Mouse (Mus musculus) embryonic facial prominence, embryonic 12.5 days (tissue): Measurements from ENCODE around the gene Cgas. TPM values are rescaled to one million over a fixed set of nuclear protein-coding genes. Genes with fewer than 3 reads are reported as not detected.
A peak's percentile ranks its signal among the peaks of the same experiment; 100 is the strongest.

Source experiments
- ATAC-seq: fragments of 200-750 bp; cut with Nextera tagmentation; 2 replicates; pipeline ENCODE4 v1.8.0; 2017; ENCODE audit not compliant: insufficient number of reproducible peaks, insufficient read depth, low FRiP score, low TSS enrichment
- H3K27ac ChIP-seq: fragments of 300-500 bp; sonication (generic); 2 replicates; pipeline ENCODE4 v1.5.1; 2016; ENCODE audit warnings: mild to moderate bottlenecking
- H3K27me3 ChIP-seq: fragments of 300-500 bp; sonication (generic); 2 replicates; pipeline ENCODE4 v1.6.1; 2016; ENCODE audit warnings: mild to moderate bottlenecking, moderate library complexity
- H3K36me3 ChIP-seq: fragments of 300-500 bp; sonication (generic); 2 replicates; pipeline ENCODE4 v1.6.1; 2016; ENCODE audit warnings: mild to moderate bottlenecking
- H3K4me1 ChIP-seq: fragments of 300-500 bp; sonication (generic); 2 replicates; pipeline ENCODE4 v1.6.1; 2016
- H3K4me2 ChIP-seq: fragments of 300-500 bp; sonication (generic); replicated peaks from 2 replicates; pipeline ENCODE4 v1.6.1; 2016; ENCODE audit warnings: mild to moderate bottlenecking, moderate library complexity
- H3K4me3 ChIP-seq: fragments of 300-500 bp; sonication (generic); 2 replicates; pipeline ENCODE4 v1.5.1; 2016; ENCODE audit warnings: mild to moderate bottlenecking
- H3K9ac ChIP-seq: fragments of 300-500 bp; sonication (generic); 2 replicates; pipeline ENCODE4 v1.6.1; 2016; ENCODE audit warnings: mild to moderate bottlenecking, moderate library complexity
- H3K9me3 ChIP-seq: fragments of 300-500 bp; sonication (generic); 2 replicates; pipeline ENCODE4 v1.6.1; 2016; ENCODE audit warnings: mild to moderate bottlenecking, moderate library complexity
- WGBS: fragments of 180-500 bp; shearing (Covaris S2); methylation state at CpG from one replicate; pipeline ENCODE4 v1.1.7; 2016; 5-methylcytosine and 5-hydroxymethylcytosine counted together
- polyA plus RNA-seq: library from polyadenylated mRNA; unstranded; fragments of >200 nt; fragmentation: Nextera tagmentation; extraction: Ambion mirVana; gene quantifications from 2 replicates; pipeline ENCODE4 v1.2.1, GENCODE M21; 2016

Gene Cgas
- polyA plus RNA-seq, 1 experiment from 2014 or later, result 2.1 TPM

DNA sequence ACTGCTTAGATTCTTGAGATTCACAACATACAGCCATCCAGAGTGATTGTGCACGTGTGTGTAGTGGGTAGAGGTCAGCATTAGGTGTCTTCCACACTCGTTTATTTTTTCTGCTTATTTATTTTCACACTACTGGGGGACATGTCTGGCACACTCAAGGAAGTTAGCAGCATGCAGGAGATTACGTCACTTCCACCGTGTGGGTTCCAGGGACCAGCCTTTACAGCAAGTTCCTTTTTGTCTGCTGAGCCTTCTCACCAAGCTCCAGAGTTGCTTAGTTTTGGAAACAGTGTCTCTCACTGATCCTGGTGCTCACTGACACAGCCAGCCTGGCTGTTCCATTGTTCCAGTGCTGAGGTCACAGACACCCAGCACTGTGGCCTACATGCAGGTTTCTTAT is 8.3 kb upstream of the Cgas start:
- Histone ChIP-seq H3K9ac (no peak overlapping the region), H3K9me3 (no peaks in the 10 kb centered on the region), H3K4me3 (no peak overlapping the region), H3K36me3 (peaks cover 30% of the 10 kb centered on the region), H3K4me2 (no peak overlapping the region), H3K4me1 (0 out of 2 replicates have a peak, but pooled peaks cover 6% of the 10 kb centered on the region), H3K27ac (no peak overlapping the region), H3K27me3 (peaks cover 2% of the 10 kb centered on the region; the same call in 1 of the 2 replicates)
- WGBS, result 81% methylated on average over 4 of the region's 4 CpGs
- no peak for ATAC-seq

DNA sequence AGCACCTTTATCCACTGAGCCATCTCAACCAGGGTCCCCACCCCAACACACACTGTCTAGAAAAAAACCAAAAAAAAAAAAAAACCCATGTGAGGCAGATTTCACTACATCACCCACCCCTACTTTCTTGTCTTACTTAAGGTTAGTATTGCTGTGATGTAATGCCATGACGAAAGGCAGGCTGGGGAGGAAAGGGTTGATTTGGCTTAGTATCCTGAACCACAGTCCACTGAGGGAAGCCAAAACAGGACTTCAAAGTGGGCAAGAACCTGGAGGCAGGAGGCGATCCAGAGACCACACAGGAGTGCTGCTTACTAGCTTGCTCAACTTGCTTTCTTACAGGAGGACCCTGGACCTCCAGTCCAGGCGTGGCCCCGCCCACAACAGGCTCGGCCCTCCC is 7.4 kb upstream of the Cgas start:
- no peak for ATAC-seq
- Histone ChIP-seq H3K36me3 (peaks cover 30% of the 10 kb centered on the region), H3K4me2 (no peak overlapping the region), H3K27ac (no peak overlapping the region), H3K27me3 (peaks cover 7% of the 10 kb centered on the region), H3K4me1 (0 out of 2 replicates have a peak, but pooled peaks cover 6% of the 10 kb centered on the region), H3K9ac (no peak overlapping the region), H3K4me3 (no peak overlapping the region), H3K9me3 (no peaks in the 10 kb centered on the region)
- WGBS, result 72% methylated on average over 5 of the region's 5 CpGs

DNA sequence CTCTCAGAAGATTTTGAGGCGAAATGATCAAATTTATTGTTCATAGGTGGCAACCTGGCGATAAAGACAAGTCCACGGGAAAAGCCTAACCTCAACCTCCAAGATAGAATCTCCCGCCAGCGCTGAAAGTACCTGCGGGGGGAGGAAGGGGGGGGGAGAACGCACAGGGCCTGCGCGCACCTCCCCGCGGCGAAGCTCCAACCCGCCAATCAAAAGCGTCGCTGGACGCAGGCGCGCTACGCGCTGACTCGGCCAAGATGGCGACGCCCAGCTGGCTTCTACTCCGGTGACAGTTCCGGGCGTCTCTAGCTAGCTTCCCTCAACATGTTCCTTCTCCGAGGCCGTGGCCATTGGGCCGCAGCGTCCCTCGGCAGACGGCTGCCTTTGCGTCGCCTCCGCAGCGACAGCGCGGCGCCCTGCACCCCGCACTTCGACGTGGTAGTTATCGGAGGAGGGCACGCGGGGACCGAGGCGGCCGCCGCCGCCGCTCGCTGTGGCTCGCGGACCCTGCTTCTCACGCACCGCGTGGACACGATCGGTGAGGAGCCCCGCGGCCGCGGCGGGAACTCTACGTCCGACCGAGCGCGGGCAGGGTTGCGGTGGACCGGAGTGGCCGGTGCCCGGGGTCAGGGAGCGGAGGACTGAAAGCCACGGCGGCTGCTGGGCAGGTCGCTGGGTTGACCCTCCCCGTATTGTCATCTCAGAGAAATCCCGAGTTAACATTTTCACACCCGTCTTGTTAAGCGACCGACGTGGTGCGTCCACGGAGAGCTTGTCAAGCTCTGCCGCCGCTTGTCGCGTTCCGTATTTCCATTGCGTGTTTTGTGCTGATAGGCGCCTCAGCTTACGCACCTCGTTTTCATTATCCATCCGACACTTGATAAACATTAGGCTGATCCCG is 5.2 kb upstream of the Cgas start, which contains the start of the genes Mto1 and Gm17324:
TSS of gene Mto1 (plus strand) at position 236 of the 901 bp plus-strand sequence.
TSS of gene Gm17324 (minus strand) at position 814 of the 901 bp plus-strand sequence.
- WGBS, result under 1% methylated on average over 96 of the region's 96 CpGs
- H3K4me2 ChIP-seq, result peak within 1 kb of the TSS; percentile 64
- H3K4me3 ChIP-seq, result peak within 1 kb of the TSS; percentile 99
- H3K4me1 ChIP-seq, result 0 out of 2 replicates have a peak, but pooled peaks cover 6% of the 10 kb centered on the region
- H3K27me3 ChIP-seq, result peaks cover 25% of the 10 kb centered on the region
- no peaks in the 10 kb centered on the region for H3K9me3 ChIP-seq
- ATAC-seq, result peak; percentile 79
- H3K9ac ChIP-seq, result peak within 1 kb of the TSS; percentile 92
- H3K36me3 ChIP-seq, result peaks cover 15% of the 10 kb centered on the region
- H3K27ac ChIP-seq, result peak within 1 kb of the TSS; percentile 87

DNA sequence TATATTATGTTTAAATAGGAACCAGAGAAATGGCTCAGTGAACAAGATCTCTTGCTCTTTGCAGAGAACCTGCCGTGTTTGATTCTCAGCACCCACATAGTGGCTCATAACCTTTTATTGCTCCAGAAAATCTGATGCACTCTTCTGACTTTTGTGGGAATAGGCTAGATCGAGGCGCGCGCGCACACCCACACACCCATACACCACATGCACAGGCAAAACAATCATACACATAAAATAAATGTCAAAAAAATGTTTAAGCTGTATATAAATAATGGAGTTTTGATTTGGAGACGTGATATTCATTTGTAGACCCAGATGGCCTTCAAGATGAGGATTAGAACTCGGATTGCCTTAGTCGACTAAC is 4.6 kb upstream of the Cgas start:
- peak overlapping the region; percentile 64 for H3K4me2 ChIP-seq
- 31% methylated on average over 9 of the region's 9 CpGs for WGBS
- ATAC-seq, result 0 out of 2 replicates have a peak, but pooled peaks have one; percentile 42
- peaks cover 9% of the 10 kb centered on the region for H3K36me3 ChIP-seq
- no peak overlapping the region for H3K27ac ChIP-seq
- H3K9me3 ChIP-seq, result no peaks in the 10 kb centered on the region
- peaks cover 32% of the 10 kb centered on the region for H3K27me3 ChIP-seq
- peaks cover 6% of the 10 kb centered on the region; the same call in 1 of the 2 replicates for H3K4me1 ChIP-seq
- H3K9ac ChIP-seq, result peak overlapping the region; percentile 92; the same call in 1 of the 2 replicates
- peak overlapping the region; percentile 99 for H3K4me3 ChIP-seq

DNA sequence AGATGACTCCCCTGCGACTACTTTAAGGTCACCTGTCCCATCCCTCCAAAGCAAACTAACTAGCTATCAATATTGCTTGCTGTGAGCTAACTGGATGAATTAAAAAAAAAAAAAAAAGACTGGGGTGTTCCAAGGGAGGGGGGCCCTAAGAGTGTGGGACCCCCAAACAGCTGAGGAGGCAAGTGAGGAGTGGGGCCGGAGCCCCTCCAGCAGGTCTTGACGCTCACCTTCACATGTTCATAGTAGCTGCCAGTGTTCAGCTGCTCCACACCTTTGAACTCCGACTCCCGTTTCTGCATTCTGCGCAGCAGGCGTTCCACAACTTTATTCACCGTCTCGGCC is 829 bp downstream of the Cgas start:
- WGBS, result 2% methylated on average over 9 of the region's 9 CpGs
- Histone ChIP-seq H3K27me3 (peaks cover 68% of the 10 kb centered on the region), H3K4me1 (no peaks in the 10 kb centered on the region; the same call in 1 of the 2 replicates), H3K27ac (no peak overlapping the region), H3K9me3 (no peaks in the 10 kb centered on the region), H3K36me3 (no peaks in the 10 kb centered on the region), H3K4me2 (peak overlapping the region; percentile 70), H3K4me3 (peak overlapping the region; percentile 38), H3K9ac (peak overlapping the region; percentile 49)
- no peak for ATAC-seq

DNA sequence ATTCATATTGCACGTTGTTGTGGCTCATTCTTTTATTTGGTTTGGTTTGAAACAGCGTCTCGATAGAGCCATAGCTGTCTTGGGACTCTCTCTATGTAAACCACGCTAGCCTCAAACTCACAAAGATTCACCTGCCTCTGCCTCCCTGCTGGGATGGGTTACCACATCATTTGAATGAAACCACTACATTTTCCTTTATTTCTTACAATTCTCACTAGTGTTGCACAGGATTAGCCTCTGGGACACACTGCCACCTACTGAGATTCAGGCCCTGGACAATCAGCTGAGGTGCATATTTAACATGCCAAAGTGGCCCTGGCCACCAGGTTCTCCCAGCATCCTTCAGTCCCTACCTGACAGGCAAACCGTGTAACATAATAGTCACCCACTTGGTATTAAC is 3.6 kb downstream of the Cgas start:
- H3K4me3 ChIP-seq, result no peak overlapping the region
- H3K27ac ChIP-seq, result no peak overlapping the region
- H3K9me3 ChIP-seq, result no peaks in the 10 kb centered on the region
- H3K4me1 ChIP-seq, result no peaks in the 10 kb centered on the region; the same call in 1 of the 2 replicates
- no peak overlapping the region for H3K4me2 ChIP-seq
- no peak for ATAC-seq
- no peak overlapping the region for H3K9ac ChIP-seq
- H3K27me3 ChIP-seq, result peaks cover 54% of the 10 kb centered on the region
- WGBS, result 67% methylated on average over 5 of the region's 5 CpGs
- no peaks in the 10 kb centered on the region for H3K36me3 ChIP-seq

DNA sequence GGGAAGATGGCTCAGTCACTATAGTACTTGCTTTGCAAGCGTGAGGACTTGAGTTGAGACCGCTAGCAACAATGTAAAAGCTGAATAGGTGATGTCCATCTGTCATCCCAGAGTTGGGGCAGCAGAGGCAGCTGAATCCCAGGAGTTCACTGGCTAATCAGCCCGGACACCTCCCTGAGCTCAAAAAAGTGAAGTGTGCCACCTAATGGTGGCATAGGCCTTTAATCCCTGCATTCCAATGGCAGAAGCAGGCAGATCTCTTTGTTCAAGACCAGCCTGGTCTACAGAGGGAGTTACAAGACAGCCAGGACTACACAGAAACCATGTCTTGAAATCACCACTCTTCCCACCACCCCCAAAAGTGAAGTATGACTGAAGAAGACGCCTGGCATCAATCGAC is 10.6 kb downstream of the Cgas start:
- WGBS, result 86% methylated on average over 5 of the region's 5 CpGs

DNA sequence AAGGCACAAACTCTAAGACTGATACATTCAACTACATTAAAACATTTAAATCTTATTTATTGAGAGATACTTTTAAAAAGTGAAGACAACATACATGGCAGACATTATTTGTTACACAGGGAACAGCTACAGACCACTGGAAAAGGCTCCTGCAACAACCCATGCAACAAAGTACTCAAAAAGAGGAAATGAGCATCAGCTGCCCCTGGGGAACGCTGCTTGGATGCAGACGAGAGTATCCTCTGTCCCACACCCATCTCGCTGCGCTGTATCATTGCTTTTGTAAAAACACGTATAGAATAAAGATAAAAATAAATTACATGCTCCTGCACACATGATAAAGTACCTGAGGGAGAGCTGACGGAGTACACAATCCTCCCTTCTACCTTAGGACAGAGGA is 12.6 kb downstream of the Cgas start:
- H3K4me3 ChIP-seq, result no peak overlapping the region
- WGBS, result 73% methylated on average over 6 of the region's 6 CpGs
- no peaks in the 10 kb centered on the region for H3K9me3 ChIP-seq
- H3K4me1 ChIP-seq, result 0 out of 2 replicates have a peak, but pooled peaks cover 6% of the 10 kb centered on the region
- H3K36me3 ChIP-seq, result no peaks in the 10 kb centered on the region
- ATAC-seq, result no peak
- H3K9ac ChIP-seq, result no peak overlapping the region
- no peak overlapping the region for H3K27ac ChIP-seq
- H3K4me2 ChIP-seq, result no peak overlapping the region
- peaks cover 3% of the 10 kb centered on the region; the same call in 1 of the 2 replicates for H3K27me3 ChIP-seq

More for the DNA sequence above, 10.6 kb downstream of the Cgas start:
- no peak for ATAC-seq
- Histone ChIP-seq H3K27ac (no peak overlapping the region), H3K27me3 (peaks cover 3% of the 10 kb centered on the region; the same call in 1 of the 2 replicates), H3K4me3 (no peak overlapping the region), H3K9me3 (no peaks in the 10 kb centered on the region), H3K4me2 (no peak overlapping the region), H3K9ac (no peak overlapping the region), H3K4me1 (0 out of 2 replicates have a peak, but pooled peaks cover 6% of the 10 kb centered on the region), H3K36me3 (no peaks in the 10 kb centered on the region)

DNA sequence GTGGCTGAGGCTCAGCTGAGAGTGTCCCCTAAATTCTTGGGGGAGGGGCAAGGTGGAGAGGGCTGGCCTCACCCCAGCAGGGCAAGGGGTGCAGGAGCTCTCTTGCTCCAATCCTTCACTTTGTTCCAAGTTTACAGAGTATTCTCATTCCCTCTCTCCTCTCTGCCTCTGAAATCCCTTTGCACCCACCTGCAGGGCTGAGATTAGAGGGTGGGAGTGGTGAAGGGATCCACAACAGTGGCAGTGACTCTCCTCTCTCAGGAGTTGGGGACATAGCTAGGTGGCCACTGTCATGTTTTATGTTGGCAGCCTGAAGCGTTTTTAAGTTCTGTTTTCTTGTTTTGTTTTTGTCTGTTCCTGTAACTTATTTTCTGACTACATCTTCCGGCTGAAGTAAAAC is 13.5 kb downstream of the Cgas start:
- no peak overlapping the region for H3K4me2 ChIP-seq
- no peaks in the 10 kb centered on the region for H3K9me3 ChIP-seq
- 60% methylated on average over 2 of the region's 2 CpGs for WGBS
- H3K9ac ChIP-seq, result no peak overlapping the region
- no peaks in the 10 kb centered on the region for H3K36me3 ChIP-seq
- no peak overlapping the region for H3K4me3 ChIP-seq
- 0 out of 2 replicates have a peak, but pooled peaks cover 6% of the 10 kb centered on the region for H3K4me1 ChIP-seq
- H3K27ac ChIP-seq, result no peak overlapping the region
- ATAC-seq, result no peak
- peaks cover 3% of the 10 kb centered on the region; the same call in 1 of the 2 replicates for H3K27me3 ChIP-seq

DNA sequence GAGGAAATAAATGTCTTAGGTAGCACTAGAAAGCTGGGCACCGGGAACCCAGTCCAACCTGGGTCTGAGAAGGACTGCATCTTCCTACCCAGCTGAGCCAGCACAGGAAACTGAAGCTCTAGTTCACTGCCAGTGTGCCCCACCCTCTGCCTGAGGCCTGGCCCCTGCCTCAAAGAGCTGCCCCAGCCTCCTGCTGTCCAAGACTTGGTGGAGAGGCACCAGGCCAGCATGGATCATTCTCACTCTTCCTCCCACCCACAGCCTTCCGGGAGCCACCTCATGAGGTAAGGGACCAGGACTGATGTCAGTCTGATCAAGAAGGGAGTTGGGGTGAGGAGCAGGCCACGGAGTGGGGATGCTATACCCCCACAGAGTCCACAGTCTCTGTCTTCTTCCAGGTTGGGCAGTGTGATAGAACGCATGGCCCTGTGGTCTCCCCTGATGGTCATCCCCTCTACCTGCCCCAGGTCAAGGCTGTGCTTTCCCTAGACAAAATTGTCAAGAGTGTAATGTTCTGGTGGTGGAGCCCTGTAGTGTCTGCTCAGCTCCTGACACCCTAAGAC is 14.1 kb downstream of the Cgas start:
- Histone ChIP-seq H3K4me1 (0 out of 2 replicates have a peak, but pooled peaks cover 6% of the 10 kb centered on the region), H3K9me3 (no peaks in the 10 kb centered on the region), H3K27me3 (peaks cover 3% of the 10 kb centered on the region; the same call in 1 of the 2 replicates), H3K36me3 (no peaks in the 10 kb centered on the region), H3K27ac (no peak overlapping the region), H3K4me3 (no peak overlapping the region), H3K9ac (no peak overlapping the region), H3K4me2 (no peak overlapping the region)
- ATAC-seq, result no peak
- 82% methylated on average over 4 of the region's 4 CpGs for WGBS

DNA sequence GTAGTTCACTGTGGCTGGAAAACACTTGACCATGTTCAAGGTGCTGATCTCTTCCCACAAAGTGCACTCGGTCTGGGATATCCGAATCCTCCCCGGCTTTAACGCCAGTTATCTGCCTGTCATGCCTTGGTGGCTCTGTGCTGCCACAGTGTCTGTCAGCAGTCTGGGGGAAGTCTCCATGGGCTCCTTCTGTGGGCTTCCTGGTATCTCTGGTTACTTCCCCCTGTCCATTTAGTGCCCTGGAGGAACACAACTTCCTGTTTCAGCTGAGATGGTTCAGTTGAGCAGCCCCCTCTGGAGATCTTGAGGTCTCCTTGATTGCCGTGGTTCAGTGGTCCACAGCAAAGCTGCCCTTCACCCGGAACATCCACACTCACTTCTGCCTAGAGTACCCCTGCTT is 14.9 kb downstream of the Cgas start:
- WGBS, result 71% methylated on average over 6 of the region's 6 CpGs
- H3K36me3 ChIP-seq, result no peaks in the 10 kb centered on the region
- peaks cover 3% of the 10 kb centered on the region; the same call in 1 of the 2 replicates for H3K27me3 ChIP-seq
- no peak overlapping the region for H3K4me3 ChIP-seq
- no peak overlapping the region for H3K27ac ChIP-seq
- H3K9ac ChIP-seq, result no peak overlapping the region
- H3K9me3 ChIP-seq, result no peaks in the 10 kb centered on the region
- no peak for ATAC-seq
- H3K4me2 ChIP-seq, result no peak overlapping the region
- 0 out of 2 replicates have a peak, but pooled peaks cover 6% of the 10 kb centered on the region for H3K4me1 ChIP-seq
